Mouse (Mus musculus) cerebellum, postnatal 14 days (tissue): ENCODE measurements around the gene Gja1.

ENCODE experiments used
- DNase-seq, 2 experiments: peaks; one replicate each; pipeline ENCODE4 v3.0.0; 2021; ENCODE audit warnings: mixed read lengths in 2 of 2

Gene Gja1

GRCm38 (mm10) chr10:56415894-56416570 is 38.9 kb downstream of the Gja1 start:
- no peak for DNase-seq

DNA sequence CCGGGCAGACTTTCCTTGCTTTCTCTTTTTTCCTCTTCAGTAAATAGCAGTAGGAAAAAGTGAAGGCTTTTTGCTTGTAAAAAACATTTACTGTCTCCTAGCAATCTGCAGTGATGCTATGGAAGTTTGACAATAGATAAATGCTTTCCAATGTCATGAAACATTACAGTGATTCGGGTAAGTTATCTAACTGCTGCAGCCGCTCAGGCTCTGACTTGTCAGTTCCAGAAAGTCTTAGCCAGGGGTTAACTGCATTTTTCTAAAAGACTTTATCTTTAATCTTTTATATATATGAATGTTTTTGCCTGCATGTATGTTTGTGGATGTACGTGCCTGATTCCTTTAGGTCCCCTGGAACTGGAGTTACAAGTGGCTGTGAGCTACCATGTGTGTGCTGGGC is 45.4 kb downstream of the Gja1 start:
- no peak for DNase-seq

GRCm38 (mm10) chr10:56425016-56425798 is 48.1 kb downstream of the Gja1 start:
- DNase-seq: no peak

- DNase-seq: peak in 1 of 2 experiments; percentile 1
These were observed 49.2 kb downstream of the Gja1 start for GRCm38 (mm10) chr10:56426369-56426768.

DNA sequence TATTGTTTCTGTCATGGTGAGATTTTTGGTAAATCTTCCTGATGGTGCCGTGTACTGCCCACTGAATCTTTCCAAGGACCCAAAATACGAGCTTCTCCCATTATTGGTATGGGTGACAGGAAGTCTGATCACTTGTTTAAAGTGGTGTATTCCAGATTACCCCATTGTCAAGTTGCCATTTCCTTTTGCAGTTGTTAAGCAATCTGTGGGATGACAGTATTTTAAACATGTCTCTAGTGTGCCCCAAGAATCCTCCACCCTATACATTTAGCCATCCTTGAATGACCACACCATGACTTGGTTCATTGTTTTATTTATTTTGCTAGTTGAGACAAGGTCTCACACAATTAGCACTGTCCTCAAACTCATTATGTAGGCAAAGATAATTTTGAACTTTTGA is 50.3 kb downstream of the Gja1 start:
- DNase-seq: no peak

DNA sequence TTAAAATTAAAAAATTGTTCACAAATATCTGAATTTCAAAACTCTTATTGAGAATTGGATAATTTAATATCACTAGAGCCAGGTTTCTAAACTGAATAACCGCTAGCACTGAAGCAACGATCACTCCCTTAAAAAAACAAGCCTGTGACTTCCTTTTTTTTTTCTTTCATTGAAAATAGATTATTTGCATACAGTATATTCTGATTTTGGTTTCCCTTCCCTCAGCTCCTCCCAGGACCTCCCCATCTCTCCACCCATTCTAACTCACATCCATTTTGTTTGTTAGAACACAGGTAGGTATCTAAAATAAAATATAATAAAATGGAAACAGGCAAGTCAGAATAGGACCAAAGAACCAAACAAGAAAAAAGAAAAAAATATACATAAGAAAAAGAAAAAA is 50.7 kb downstream of the Gja1 start:
- no peak for DNase-seq

DNA sequence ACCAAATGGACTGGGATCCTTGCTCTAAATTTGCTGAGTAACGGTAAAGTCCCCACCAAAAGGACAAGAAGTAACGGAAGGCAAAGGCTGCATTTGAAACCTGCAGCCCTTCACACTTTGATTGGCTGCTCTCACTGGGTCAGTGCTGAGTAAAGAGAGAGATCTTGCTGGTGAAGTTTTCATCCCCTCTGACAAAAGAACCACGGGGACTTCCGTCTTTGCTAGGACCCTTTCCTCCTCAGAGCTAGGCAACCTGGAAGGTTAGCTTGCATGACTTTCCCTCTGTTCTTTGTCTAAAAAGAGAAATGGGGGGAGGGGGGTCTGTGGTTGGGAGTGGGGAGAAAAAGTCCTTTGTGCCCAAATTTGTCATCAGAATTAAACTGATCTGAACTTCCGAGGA is 51.9 kb downstream of the Gja1 start:
- no peak for DNase-seq

DNA sequence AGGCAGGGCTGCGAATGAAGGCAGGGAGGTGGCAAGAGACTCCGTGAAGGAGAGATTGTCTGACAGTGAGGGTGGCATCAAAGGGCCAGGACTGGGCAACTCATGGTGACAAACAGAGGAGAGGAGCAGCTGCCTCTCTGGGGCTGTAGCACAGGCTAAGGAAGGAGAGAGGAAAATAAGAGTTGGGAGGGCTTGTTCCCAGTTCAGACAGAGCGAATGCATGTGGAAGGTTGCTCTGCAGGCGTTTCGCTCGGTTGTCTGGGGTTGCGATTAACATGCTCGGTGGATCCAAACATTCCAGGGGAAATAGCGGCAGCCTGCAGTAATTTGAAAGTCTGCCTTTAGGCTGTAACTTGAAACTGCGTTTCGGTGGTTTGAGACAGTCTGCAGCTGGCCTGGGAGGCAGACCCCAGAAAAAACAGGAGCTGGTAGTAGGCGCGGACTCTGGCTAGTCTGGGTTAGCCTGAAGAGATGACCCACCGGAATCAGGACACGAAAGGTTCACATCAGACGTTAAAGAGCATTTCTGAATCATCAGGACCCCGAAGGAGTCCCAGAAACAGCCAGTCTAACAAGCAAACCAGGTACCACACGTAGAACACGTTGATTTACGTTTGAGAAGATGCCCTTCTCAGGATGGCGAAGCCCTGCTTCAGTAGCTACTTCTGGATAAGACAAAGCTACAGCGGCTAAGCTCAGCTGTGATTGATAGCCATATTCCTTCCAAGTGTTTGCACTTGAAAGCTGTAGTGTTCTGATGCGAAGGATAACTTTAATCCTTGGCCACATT is 54.7 kb downstream of the Gja1 start:
- DNase-seq: peak; percentile 6 to 12

DNA sequence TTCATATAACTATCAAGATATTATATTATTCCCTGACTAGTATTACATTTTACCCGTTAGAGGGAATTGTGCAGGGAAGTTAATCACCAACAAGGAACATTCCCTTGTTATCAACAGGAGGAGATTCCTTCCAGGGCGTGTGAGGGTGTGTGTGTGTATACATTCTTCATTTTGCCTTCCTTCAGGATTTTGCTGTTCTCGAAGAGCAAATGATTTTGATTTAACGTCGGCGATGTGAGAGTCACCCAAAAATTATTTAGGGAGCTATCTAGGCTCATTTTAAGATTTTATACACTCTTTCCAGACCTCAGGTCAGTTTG is 55.2 kb downstream of the Gja1 start:
- no peak for DNase-seq

DNA sequence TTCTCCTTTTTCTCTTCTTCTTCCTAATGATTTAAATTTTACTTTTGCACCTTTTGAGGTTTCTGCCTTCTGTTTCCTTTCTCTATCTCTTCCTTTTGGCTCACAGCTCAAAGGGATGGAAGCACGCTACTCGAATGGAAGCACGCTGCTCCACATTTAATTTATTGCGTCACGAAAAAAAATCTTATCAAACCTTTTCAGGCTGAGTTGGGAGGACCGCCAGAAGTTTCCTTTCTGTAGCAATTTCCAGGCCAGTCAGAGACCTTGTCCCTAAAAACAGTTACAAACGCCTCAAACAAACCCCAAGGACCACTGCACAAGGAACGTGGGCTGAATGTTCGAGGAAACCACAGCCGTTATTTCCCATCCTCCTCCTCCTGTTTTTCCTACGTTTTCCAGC is 60.2 kb downstream of the Gja1 start:
- no peak for DNase-seq

DNA sequence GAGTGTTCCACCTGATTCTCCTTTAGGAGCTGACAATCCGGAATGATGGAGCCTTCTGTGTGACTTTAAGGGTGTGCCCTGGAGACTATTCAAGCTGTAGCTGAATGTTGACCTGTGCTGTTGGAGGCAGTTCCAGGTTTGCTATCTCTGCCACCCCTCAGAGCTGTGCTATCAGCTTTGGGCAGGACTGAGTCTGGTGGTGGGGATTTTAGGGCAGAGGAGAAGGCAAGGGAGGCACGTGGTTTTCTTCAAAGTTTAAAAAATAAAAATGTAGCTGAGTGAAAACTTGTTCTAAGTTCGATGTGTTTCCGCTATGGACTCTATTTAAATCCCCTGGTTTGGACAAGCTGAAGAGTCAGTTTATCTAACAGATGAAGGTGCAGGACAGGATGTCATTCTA is 62.5 kb downstream of the Gja1 start:
- DNase-seq: no peak

GRCm38 (mm10) chr10:56444457-56444856 is 67.3 kb downstream of the Gja1 start:
- DNase-seq: no peak

DNA sequence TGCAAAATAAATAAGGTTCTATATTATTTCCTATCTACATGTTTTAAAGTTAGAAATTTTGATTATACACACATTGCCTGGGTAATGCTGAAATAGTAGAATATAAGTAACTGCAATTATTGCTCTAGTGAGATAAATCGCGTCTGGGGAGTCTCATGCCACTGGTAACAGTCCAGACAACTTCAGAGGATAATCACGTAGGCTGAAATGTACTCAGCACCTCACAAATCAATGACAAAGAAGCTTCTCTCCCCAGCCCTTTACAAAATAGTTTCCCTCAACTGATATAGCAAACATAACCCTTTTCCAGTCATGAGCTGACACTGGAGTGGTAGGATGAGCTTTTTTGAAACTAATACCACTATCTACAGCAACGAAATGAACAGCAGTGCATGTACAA is 71.9 kb downstream of the Gja1 start:
- no peak for DNase-seq
